Mouse (Mus musculus) stomach, postnatal 0 days (tissue): Measurements from ENCODE around the gene Cdipt. TPM values are rescaled to one million over a fixed set of nuclear protein-coding genes. Genes with fewer than 3 reads are reported as not detected.
A peak's percentile ranks its signal among the peaks of the same experiment; 100 is the strongest.

Experiments used
- ATAC-seq: fragments of 200-750 bp; cut with Nextera tagmentation; 2 replicates; pipeline ENCODE4 v1.8.0; 2017; ENCODE audit not compliant: low FRiP score, low TSS enrichment
- DNase-seq: peaks from one replicate; pipeline ENCODE4 v3.0.0-alpha.2; 2016; ENCODE audit warnings: low spot score
- H3K27ac ChIP-seq: fragments of 300-500 bp; sonication (generic); replicated peaks from 2 replicates; pipeline ENCODE4 v1.5.1; 2014; ENCODE audit warnings: mild to moderate bottlenecking, control low read depth
- H3K27me3 ChIP-seq: fragments of 300-500 bp; sonication (generic); 2 replicates; pipeline ENCODE4 v1.6.1; 2014; ENCODE audit warnings: low read length; ENCODE audit not compliant: control insufficient read depth, insufficient read depth
- H3K36me3 ChIP-seq: fragments of 300-500 bp; sonication (generic); 2 replicates; pipeline ENCODE4 v1.6.1; 2014; ENCODE audit warnings: low read length, mixed read lengths; ENCODE audit not compliant: control insufficient read depth, insufficient read depth
- H3K4me1 ChIP-seq: fragments of 300-500 bp; sonication (generic); replicated peaks from 2 replicates; pipeline ENCODE4 v1.6.1; 2014; ENCODE audit warnings: antibody characterized with exemption; ENCODE audit not compliant: control insufficient read depth, insufficient read depth
- H3K4me2 ChIP-seq: fragments of 300-500 bp; sonication (generic); replicated peaks from 2 replicates; pipeline ENCODE4 v1.6.1; 2014; ENCODE audit warnings: low read depth, mild to moderate bottlenecking, control low read depth, moderate library complexity
- H3K4me3 ChIP-seq: fragments of 300-500 bp; sonication (generic); 2 replicates; pipeline ENCODE4 v1.5.1; 2014; ENCODE audit warnings: low read depth, low read length, control low read depth
- H3K9ac ChIP-seq: fragments of 300-500 bp; sonication (generic); 2 replicates; pipeline ENCODE4 v1.6.1; 2014; ENCODE audit warnings: mild to moderate bottlenecking, low read length, control low read depth, mixed read lengths
- H3K9me3 ChIP-seq: fragments of 300-500 bp; sonication (generic); 2 replicates; pipeline ENCODE4 v1.6.1; 2016; ENCODE audit warnings: low read length; ENCODE audit not compliant: control insufficient read depth
- CTCF ChIP-seq: IDR thresholded peaks from 2 replicates; pipeline ENCODE4 v1.5.1; 2016; ENCODE audit warnings: antibody characterized with exemption, low read depth, mild to moderate bottlenecking, moderate library complexity
- EP300 ChIP-seq: optimal IDR thresholded peaks from 2 replicates; pipeline ENCODE3; 2016; ENCODE audit warnings: antibody characterized with exemption
- WGBS: fragments of 180-500 bp; shearing (Covaris S2); extraction: QIAGEN DNeasy Blood & Tissue Kit; methylation state at CpG from one replicate; pipeline ENCODE4 v1.1.7; 2014; 5-methylcytosine and 5-hydroxymethylcytosine counted together
- polyA plus RNA-seq: library from polyadenylated mRNA; unstranded; fragments of >200 nt; fragmentation: Nextera tagmentation; extraction: Ambion mirVana; gene quantifications from 2 replicates; pipeline ENCODE4 v1.2.1, GENCODE M21; 2015

The Cdipt gene
- polyA plus RNA-seq, 1 experiment from 2014 or later: 80.4 TPM

GRCm38 (mm10) chr7:126941801-126942200 lies 33.9 kb upstream of the Cdipt start:
- H3K4me3 ChIP-seq: no peak overlapping the region
- no peak overlapping the region for H3K4me2 ChIP-seq
- H3K27ac ChIP-seq: no peak overlapping the region
- H3K4me1 ChIP-seq: no peaks in the 10 kb centered on the region
- no peaks in the 10 kb centered on the region for H3K9me3 ChIP-seq
- H3K36me3 ChIP-seq: no peaks in the 10 kb centered on the region
- ATAC-seq (no peak), DNase-seq (no peak)
- no peak overlapping the region for H3K9ac ChIP-seq
- H3K27me3 ChIP-seq: no peaks in the 10 kb centered on the region
- WGBS: 83% methylated on average over 5 of the region's 5 CpGs
- TF ChIP-seq CTCF (no peak), EP300 (no peak)

GRCm38 (mm10) chr7:126946530-126946929 lies 29.2 kb upstream of the Cdipt start:
- H3K4me2 ChIP-seq: no peak overlapping the region
- no peaks in the 10 kb centered on the region for H3K27me3 ChIP-seq
- H3K36me3 ChIP-seq: no peaks in the 10 kb centered on the region
- H3K4me3 ChIP-seq: no peak overlapping the region
- WGBS: 44% methylated on average over 3 of the region's 3 CpGs
- peak; percentile 53 for DNase-seq
- TF ChIP-seq CTCF (peak; percentile 82), EP300 (no peak)
- H3K9me3 ChIP-seq: no peaks in the 10 kb centered on the region
- H3K4me1 ChIP-seq: no peaks in the 10 kb centered on the region
- 0 out of 2 replicates have a peak, but pooled peaks have one; percentile 36 for ATAC-seq
- no peak overlapping the region for H3K27ac ChIP-seq
- H3K9ac ChIP-seq: no peak overlapping the region

- DNase-seq (no peak), ATAC-seq (no peak)
- TF ChIP-seq CTCF (no peak), EP300 (no peak)
- Histone ChIP-seq H3K27ac (no peak overlapping the region), H3K4me2 (no peak overlapping the region), H3K36me3 (no peaks in the 10 kb centered on the region), H3K9ac (no peak overlapping the region), H3K9me3 (no peaks in the 10 kb centered on the region), H3K4me3 (no peak overlapping the region), H3K27me3 (no peaks in the 10 kb centered on the region), H3K4me1 (no peaks in the 10 kb centered on the region)
- 86% methylated on average over 10 of the region's 10 CpGs for WGBS
These were observed 27.1 kb upstream of the Cdipt start for GRCm38 (mm10) chr7:126948626-126949025.

GRCm38 (mm10) chr7:126949403-126949792 lies 26.3 kb upstream of the Cdipt start, which contains the start of gene Asphd1:
Asphd1 (minus strand) TSS chr7:126949582.
- peak within 1 kb of the TSS; percentile 95 for H3K4me2 ChIP-seq
- WGBS: 2% methylated on average over 21 of the region's 21 CpGs
- peak; percentile 58 for ATAC-seq
- no peaks in the 10 kb centered on the region for H3K27me3 ChIP-seq
- TF ChIP-seq EP300: no peak
- no peak for TF ChIP-seq CTCF
- no peaks in the 10 kb centered on the region for H3K4me1 ChIP-seq
- DNase-seq: no peak
- H3K9ac ChIP-seq: no peak within 1 kb of the TSS
- no peaks in the 10 kb centered on the region for H3K9me3 ChIP-seq
- H3K27ac ChIP-seq: no peak within 1 kb of the TSS
- peak within 1 kb of the TSS; percentile 41 for H3K4me3 ChIP-seq
- no peaks in the 10 kb centered on the region for H3K36me3 ChIP-seq

- Histone ChIP-seq H3K4me2 (peak within 1 kb of the TSS; percentile 95), H3K4me1 (no peaks in the 10 kb centered on the region), H3K9ac (no peak within 1 kb of the TSS), H3K27me3 (no peaks in the 10 kb centered on the region), H3K36me3 (no peaks in the 10 kb centered on the region), H3K27ac (no peak within 1 kb of the TSS), H3K9me3 (no peaks in the 10 kb centered on the region), H3K4me3 (peak within 1 kb of the TSS; percentile 41)
- ATAC-seq (peak; percentile 83), DNase-seq (peak; percentile 93)
- TF ChIP-seq EP300: no peak
- peak; percentile 1; the same call in 1 of the 2 replicates for TF ChIP-seq CTCF
- WGBS: under 1% methylated on average over 41 of the region's 42 CpGs
These were observed 25.7 kb upstream of the Cdipt start, which contains the start of gene Sez6l2 for GRCm38 (mm10) chr7:126949793-126950646. Sez6l2 (plus strand) TSS chr7:126950563.
